In the genomic region with DNA sequence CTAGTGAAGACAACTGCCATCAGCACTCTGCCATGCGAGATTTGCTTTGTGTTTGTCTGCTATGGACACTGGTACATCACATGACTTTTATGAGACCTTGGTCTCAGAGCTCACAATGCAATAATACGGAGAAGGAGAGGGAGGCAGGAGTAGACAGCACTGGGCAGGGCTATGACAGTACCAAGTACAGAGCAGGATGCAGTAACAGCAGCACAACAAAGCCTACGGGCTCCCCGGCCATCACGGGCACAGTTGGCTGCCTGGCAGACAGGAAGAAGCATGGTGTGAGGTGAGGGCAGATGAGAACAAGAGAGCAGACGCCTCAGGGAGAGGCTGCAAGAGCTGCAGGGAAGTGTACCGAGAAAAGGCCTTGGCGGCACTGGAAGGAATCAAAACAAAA, we compare ENCODE assay signal across 14 mouse cellular contexts.
DNase-seq lines count a peak whose midpoint lies in the region; ATAC-seq lines count a peak whose summit lies in the region.
"Had no signal": no experiment of that assay in that cellular context is flagged by ENCODE, and none has a peak within 500 bp of the region (broad histone marks: within the 10 kb centered on the region; RNA-seq: fewer than 3 reads in every experiment).

No protein-coding gene starts in this region.

- peak; percentile 67 for ATAC-seq in activated CD4-positive, CD25-positive, alpha-beta regulatory T cell, adult 4 months
- peak; percentile 49 for ATAC-seq in megakaryocyte, adult 5-6 weeks (ENCODE audit: poor library complexity, severe bottlenecking)
- ATAC-seq: intestine, embryonic 16.5 days; liver, postnatal 0 days had no signal

- peak; percentile 26 to 29 for DNase-seq in cerebellum, adult 18-20 months
- DNase-seq in cerebellum, postnatal 4 days (ENCODE audit: low spot score in 2 of 2) = no peak
- peak; percentile 52 to 60 for DNase-seq in thymus, postnatal 10 days (ENCODE audit: low spot score in 2 of 2)
- no peak for DNase-seq in testis, postnatal 14 days (ENCODE audit: low spot score)
- DNase-seq in left cerebral cortex, adult 18-20 months (ENCODE audit: low spot score in 2 of 2) = no peak
- DNase-seq in embryo, embryonic 9.5 days (ENCODE audit: extremely low spot score) = no peak
- DNase-seq: adrenal gland, postnatal 36 days; gastrocnemius, adult 2 months; heart, adult 2 months; liver, postnatal 0 days; retina, postnatal 1 day had no signal

Comparison
In these comparisons a context has a peak if more than half of its experiments do, and no peak if none do; other contexts are left out.
1. DNase-seq: peak in cerebellum, adult 18-20 months (2 of 2) and thymus, postnatal 10 days (2 of 2); none in cerebellum, postnatal 4 days (0 of 2), testis, postnatal 14 days (single experiment), left cerebral cortex, adult 18-20 months (0 of 2) and embryo, embryonic 9.5 days (single experiment).